Mouse (Mus musculus): Measurements from ENCODE around the gene Dennd2c. TPM values are rescaled to one million over a fixed set of nuclear protein-coding genes. Genes with fewer than 3 reads are reported as not detected.

The Dennd2c gene
- total and polyA plus RNA-seq, 3 experiments: 0.35 to 14.1 (median 7.2) TPM

- Histone ChIP-seq H3K9me3 (replicated peaks) (no peaks in the 10 kb centered on the region), H3K36me3 (replicated peaks) (no peaks in the 10 kb centered on the region), H3K4me3 (ENCODE audit: low read depth, low read length) (no peak overlapping the region), H3K27me3 (ENCODE audit: insufficient read depth, low read length) (peaks cover 48% of the 10 kb centered on the region), H3K4me1 (ENCODE audit: insufficient read depth, low read depth, low read length) (no peaks in the 10 kb centered on the region)
- no peak for TF ChIP-seq GATA1 (IDR thresholded peaks at IDR 0.05; ENCODE audit: borderline replicate concordance, low read length)
- no peak for TF ChIP-seq POLR2AphosphoS5 (IDR thresholded peaks at IDR 0.05; ENCODE audit: insufficient replicate concordance, low read depth, low read length)
- no peak for TF ChIP-seq TAL1 (conservative IDR thresholded peaks at IDR 0.05; ENCODE audit: low read depth, low read length)
- TF ChIP-seq GATA2 (IDR thresholded peaks at IDR 0.05; ENCODE audit: borderline replicate concordance, low read depth, low read length): no peak
- no peak for TF ChIP-seq CTCF (IDR thresholded peaks at IDR 0.05; ENCODE audit: low read depth, low read length)
- ATAC-seq (ENCODE audit: extremely low read depth, insufficient number of reproducible peaks, low FRiP score, poor library complexity, severe bottlenecking) (no peak), DNase-seq (ENCODE audit: low spot score) (no peak)
Measured at GRCm38 (mm10) chr3:103082761-103083160, 19.6 kb upstream of the Dennd2c start.

GRCm38 (mm10) chr3:103085986-103086385, 16.4 kb upstream of the Dennd2c start:
- Histone ChIP-seq H3K36me3 (replicated peaks) (no peaks in the 10 kb centered on the region), H3K27me3 (ENCODE audit: insufficient read depth, low read length) (peaks cover 42% of the 10 kb centered on the region), H3K4me3 (ENCODE audit: low read depth, low read length) (no peak overlapping the region), H3K4me1 (ENCODE audit: insufficient read depth, low read depth, low read length) (no peaks in the 10 kb centered on the region), H3K9me3 (replicated peaks) (no peaks in the 10 kb centered on the region)
- DNase-seq (ENCODE audit: low spot score) (no peak), ATAC-seq (ENCODE audit: extremely low read depth, insufficient number of reproducible peaks, low FRiP score, poor library complexity, severe bottlenecking) (no peak)
- TF ChIP-seq GATA2 (IDR thresholded peaks at IDR 0.05; ENCODE audit: borderline replicate concordance, low read depth, low read length) (no peak), GATA1 (IDR thresholded peaks at IDR 0.05; ENCODE audit: borderline replicate concordance, low read length) (no peak), CTCF (IDR thresholded peaks at IDR 0.05; ENCODE audit: low read depth, low read length) (no peak), TAL1 (conservative IDR thresholded peaks at IDR 0.05; ENCODE audit: low read depth, low read length) (no peak), POLR2AphosphoS5 (IDR thresholded peaks at IDR 0.05; ENCODE audit: insufficient replicate concordance, low read depth, low read length) (no peak)

- no peak for TF ChIP-seq TAL1 (conservative IDR thresholded peaks at IDR 0.05; ENCODE audit: low read depth, low read length)
- no peak for TF ChIP-seq GATA2 (IDR thresholded peaks at IDR 0.05; ENCODE audit: borderline replicate concordance, low read depth, low read length)
- no peak for TF ChIP-seq CTCF (IDR thresholded peaks at IDR 0.05; ENCODE audit: low read depth, low read length)
- no peak for TF ChIP-seq GATA1 (IDR thresholded peaks at IDR 0.05; ENCODE audit: borderline replicate concordance, low read length)
- no peak for TF ChIP-seq POLR2AphosphoS5 (IDR thresholded peaks at IDR 0.05; ENCODE audit: insufficient replicate concordance, low read depth, low read length)
- no peak for ATAC-seq (ENCODE audit: extremely low read depth, insufficient number of reproducible peaks, low FRiP score, poor library complexity, severe bottlenecking)
Measured at GRCm38 (mm10) chr3:103091753-103092152, 10.7 kb upstream of the Dennd2c start.

GRCm38 (mm10) chr3:103098662-103099061, 3.7 kb upstream of the Dennd2c start:
- ATAC-seq (ENCODE audit: extremely low read depth, insufficient number of reproducible peaks, low FRiP score, poor library complexity, severe bottlenecking) (no peak), DNase-seq (ENCODE audit: low spot score) (no peak)
- Histone ChIP-seq H3K27me3 (ENCODE audit: insufficient read depth, low read length) (peaks cover 18% of the 10 kb centered on the region), H3K36me3 (replicated peaks) (no peaks in the 10 kb centered on the region), H3K4me1 (ENCODE audit: insufficient read depth, low read depth, low read length) (peaks cover 18% of the 10 kb centered on the region), H3K9me3 (replicated peaks) (no peaks in the 10 kb centered on the region), H3K4me3 (ENCODE audit: low read depth, low read length) (no peak overlapping the region)
- TF ChIP-seq CTCF (IDR thresholded peaks at IDR 0.05; ENCODE audit: low read depth, low read length) (no peak), POLR2AphosphoS5 (IDR thresholded peaks at IDR 0.05; ENCODE audit: insufficient replicate concordance, low read depth, low read length) (no peak), GATA1 (IDR thresholded peaks at IDR 0.05; ENCODE audit: borderline replicate concordance, low read length) (no peak), GATA2 (IDR thresholded peaks at IDR 0.05; ENCODE audit: borderline replicate concordance, low read depth, low read length) (no peak)

More at GRCm38 (mm10) chr3:103091753-103092152, 10.7 kb upstream of the Dennd2c start:
- Histone ChIP-seq H3K4me3 (ENCODE audit: low read depth, low read length) (no peak overlapping the region), H3K9me3 (replicated peaks) (no peaks in the 10 kb centered on the region), H3K27me3 (ENCODE audit: insufficient read depth, low read length) (peaks cover 22% of the 10 kb centered on the region; the same call in 1 of the 2 replicates), H3K36me3 (replicated peaks) (no peaks in the 10 kb centered on the region), H3K4me1 (ENCODE audit: insufficient read depth, low read depth, low read length) (peaks cover 4% of the 10 kb centered on the region; the same call in 1 of the 2 replicates)
- no peak for DNase-seq (ENCODE audit: low spot score)

GRCm38 (mm10) chr3:103099667-103100066, 2.7 kb upstream of the Dennd2c start:
- Histone ChIP-seq H3K9me3 (replicated peaks) (no peaks in the 10 kb centered on the region), H3K4me1 (ENCODE audit: insufficient read depth, low read depth, low read length) (peaks cover 18% of the 10 kb centered on the region), H3K4me3 (ENCODE audit: low read depth, low read length) (no peak overlapping the region), H3K27me3 (ENCODE audit: insufficient read depth, low read length) (peaks cover 14% of the 10 kb centered on the region), H3K36me3 (replicated peaks) (no peaks in the 10 kb centered on the region)
- DNase-seq (ENCODE audit: low spot score): no peak
- ATAC-seq (ENCODE audit: extremely low read depth, insufficient number of reproducible peaks, low FRiP score, poor library complexity, severe bottlenecking): no peak
- no peak for TF ChIP-seq POLR2AphosphoS5 (IDR thresholded peaks at IDR 0.05; ENCODE audit: insufficient replicate concordance, low read depth, low read length)
- TF ChIP-seq GATA2 (IDR thresholded peaks at IDR 0.05; ENCODE audit: borderline replicate concordance, low read depth, low read length): no peak
- no peak for TF ChIP-seq GATA1 (IDR thresholded peaks at IDR 0.05; ENCODE audit: borderline replicate concordance, low read length)
- no peak for TF ChIP-seq TAL1 (conservative IDR thresholded peaks at IDR 0.05; ENCODE audit: low read depth, low read length)
- TF ChIP-seq CTCF (IDR thresholded peaks at IDR 0.05; ENCODE audit: low read depth, low read length): no peak

- no peaks in the 10 kb centered on the region for H3K36me3 ChIP-seq (replicated peaks)
- no peak for ATAC-seq (ENCODE audit: extremely low read depth, insufficient number of reproducible peaks, low FRiP score, poor library complexity, severe bottlenecking)
Measured at GRCm38 (mm10) chr3:103100735-103101134, 1.7 kb upstream of the Dennd2c start.

More at GRCm38 (mm10) chr3:103100735-103101134, 1.7 kb upstream of the Dennd2c start:
- TF ChIP-seq TAL1 (conservative IDR thresholded peaks at IDR 0.05; ENCODE audit: low read depth, low read length): no peak
- TF ChIP-seq POLR2AphosphoS5 (IDR thresholded peaks at IDR 0.05; ENCODE audit: insufficient replicate concordance, low read depth, low read length): no peak
- Histone ChIP-seq H3K4me3 (ENCODE audit: low read depth, low read length) (no peak overlapping the region), H3K27me3 (ENCODE audit: insufficient read depth, low read length) (peaks cover 13% of the 10 kb centered on the region), H3K4me1 (ENCODE audit: insufficient read depth, low read depth, low read length) (peaks cover 18% of the 10 kb centered on the region), H3K9me3 (replicated peaks) (no peaks in the 10 kb centered on the region)
- peak; percentile 15 for DNase-seq (ENCODE audit: low spot score)

All from G1E (cell line).